Mouse (Mus musculus) forebrain, embryonic 16.5 days (tissue): ENCODE measurements around the gene Numa1. TPM values are rescaled to one million over a fixed set of nuclear protein-coding genes. Genes with fewer than 3 reads are reported as not detected.
A peak's percentile ranks its signal among the peaks of the same experiment; 100 is the strongest.

ENCODE experiments used
- ATAC-seq: fragments of 200-750 bp; cut with Nextera tagmentation; 2 replicates; pipeline ENCODE4 v1.8.0; 2017; ENCODE audit warnings: mild to moderate bottlenecking, moderate library complexity
- H3K27ac ChIP-seq: fragments of 300-500 bp; sonication (generic); 2 replicates; pipeline ENCODE4 v1.5.1; 2014; ENCODE audit warnings: low read length, control low read depth
- H3K27me3 ChIP-seq: fragments of 300-500 bp; sonication (generic); replicated peaks from 2 replicates; pipeline ENCODE4 v1.6.1; 2014; ENCODE audit warnings: low read length; ENCODE audit not compliant: control insufficient read depth, insufficient read depth
- H3K36me3 ChIP-seq: fragments of 300-500 bp; sonication (generic); 2 replicates; pipeline ENCODE4 v1.6.1; 2014; ENCODE audit not compliant: control insufficient read depth, insufficient read depth
- H3K4me1 ChIP-seq: fragments of 300-500 bp; sonication (generic); replicated peaks from 2 replicates; pipeline ENCODE4 v1.6.1; 2014; ENCODE audit warnings: low read length; ENCODE audit not compliant: control insufficient read depth, insufficient read depth
- H3K4me2 ChIP-seq: fragments of 300-500 bp; sonication (generic); 2 replicates; pipeline ENCODE4 v1.6.1; 2014; ENCODE audit warnings: mild to moderate bottlenecking, low read length, control low read depth
- H3K4me3 ChIP-seq: fragments of 300-500 bp; sonication (generic); replicated peaks from 2 replicates; pipeline ENCODE4 v1.5.1; 2014; ENCODE audit warnings: mild to moderate bottlenecking, low read length, control low read depth
- H3K9ac ChIP-seq: fragments of 300-500 bp; sonication (generic); replicated peaks from 2 replicates; pipeline ENCODE4 v1.6.1; 2014; ENCODE audit warnings: low read depth, low read length, control low read depth
- H3K9me3 ChIP-seq: fragments of 300-500 bp; sonication (generic); 2 replicates; pipeline ENCODE4 v1.6.1; 2016; ENCODE audit warnings: low read length; ENCODE audit not compliant: control insufficient read depth
- WGBS: fragments of 180-500 bp; shearing (Covaris S2); extraction: QIAGEN DNeasy Blood & Tissue Kit; methylation state at CpG from one replicate; pipeline ENCODE4 v1.1.7; 2014; 5-methylcytosine and 5-hydroxymethylcytosine counted together
- polyA plus RNA-seq: library from polyadenylated mRNA; unstranded; fragments of >200 nt; fragmentation: Nextera tagmentation; extraction: Ambion mirVana; gene quantifications from 2 replicates; pipeline ENCODE4 v1.2.1, GENCODE M21; 2015

The Numa1 gene
- polyA plus RNA-seq = 64.8 and 68.6 TPM in 2 replicates

- Histone ChIP-seq H3K4me1 (peaks cover 22% of the 10 kb centered on the region), H3K4me3 (peak within 1 kb of the TSS; percentile 95), H3K4me2 (peak within 1 kb of the TSS; percentile 62), H3K36me3 (no peaks in the 10 kb centered on the region), H3K9me3 (no peaks in the 10 kb centered on the region), H3K27me3 (no peaks in the 10 kb centered on the region), H3K9ac (peak within 1 kb of the TSS; percentile 84), H3K27ac (peak within 1 kb of the TSS; percentile 56)
- WGBS = under 1% methylated on average over 40 of the region's 40 CpGs
- peak; percentile 99 for ATAC-seq
Observed at GRCm38 (mm10) chr7:101933751-101934240, at the start of gene Numa1, which contains the start of gene Lrrc51. Numa1 (plus strand) TSS chr7:101934111. Lrrc51 (minus strand) TSS chr7:101933895.

GRCm38 (mm10) chr7:101884160-101884559 lies 49.8 kb upstream of the Numa1 start:
- no peaks in the 10 kb centered on the region for H3K9me3 ChIP-seq
- H3K4me2 ChIP-seq = no peak overlapping the region
- ATAC-seq = no peak
- H3K27me3 ChIP-seq = no peaks in the 10 kb centered on the region
- H3K4me3 ChIP-seq = no peak overlapping the region
- no peak overlapping the region for H3K27ac ChIP-seq
- 91% methylated on average over 4 of the region's 4 CpGs for WGBS
- H3K36me3 ChIP-seq = no peaks in the 10 kb centered on the region
- no peaks in the 10 kb centered on the region for H3K4me1 ChIP-seq
- H3K9ac ChIP-seq = no peak overlapping the region

DNA sequence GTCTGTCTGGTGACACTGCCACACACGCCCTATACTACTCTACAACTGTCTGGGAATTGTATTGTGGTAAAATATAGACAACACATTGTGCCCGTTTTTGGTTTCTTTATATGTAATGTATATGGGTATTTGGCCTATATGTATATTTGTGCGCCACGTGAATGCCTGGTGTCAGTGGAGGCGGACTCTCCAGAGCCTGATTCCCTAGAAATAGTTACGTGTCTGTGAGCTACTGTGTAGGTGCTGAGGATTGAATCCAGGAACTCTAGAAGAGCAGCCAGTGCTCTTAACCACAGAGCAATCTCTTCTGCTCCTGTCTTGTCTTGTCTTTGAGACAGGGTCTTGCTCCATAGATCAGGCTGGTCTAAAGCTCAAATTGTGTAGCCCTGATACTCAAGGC lies 47.6 kb upstream of the Numa1 start:
- H3K36me3 ChIP-seq = no peaks in the 10 kb centered on the region
- H3K4me1 ChIP-seq = no peaks in the 10 kb centered on the region
- no peaks in the 10 kb centered on the region for H3K9me3 ChIP-seq
- 82% methylated on average over 6 of the region's 6 CpGs for WGBS
- no peak for ATAC-seq
- H3K27me3 ChIP-seq = no peaks in the 10 kb centered on the region; the same call in 1 of the 2 replicates
- H3K27ac ChIP-seq = no peak overlapping the region
- H3K4me2 ChIP-seq = no peak overlapping the region
- no peak overlapping the region for H3K9ac ChIP-seq
- no peak overlapping the region for H3K4me3 ChIP-seq

- no peak for ATAC-seq
- Histone ChIP-seq H3K4me3 (no peak overlapping the region), H3K27me3 (no peaks in the 10 kb centered on the region; the same call in 1 of the 2 replicates), H3K27ac (no peak overlapping the region), H3K9me3 (no peaks in the 10 kb centered on the region), H3K4me1 (no peaks in the 10 kb centered on the region), H3K4me2 (no peak overlapping the region), H3K9ac (no peak overlapping the region), H3K36me3 (no peaks in the 10 kb centered on the region)
- WGBS = 83% methylated on average over 4 of the region's 4 CpGs
Observed at GRCm38 (mm10) chr7:101888460-101888859, 45.5 kb upstream of the Numa1 start.

GRCm38 (mm10) chr7:101895695-101896094 lies 38.2 kb upstream of the Numa1 start:
- Histone ChIP-seq H3K9me3 (no peaks in the 10 kb centered on the region), H3K4me1 (peaks cover 10% of the 10 kb centered on the region), H3K4me2 (peak overlapping the region; percentile 39), H3K36me3 (0 out of 2 replicates have a peak, but pooled peaks cover 2% of the 10 kb centered on the region), H3K4me3 (peak overlapping the region; percentile 60), H3K27me3 (no peaks in the 10 kb centered on the region), H3K27ac (peak overlapping the region; percentile 95), H3K9ac (peak overlapping the region; percentile 56)
- 36% methylated on average over 9 of the region's 9 CpGs for WGBS
- no peak for ATAC-seq

- ATAC-seq = peak; percentile 98
- Histone ChIP-seq H3K4me2 (peak overlapping the region; percentile 66), H3K27me3 (no peaks in the 10 kb centered on the region), H3K27ac (peak overlapping the region; percentile 95), H3K9me3 (no peaks in the 10 kb centered on the region), H3K4me1 (peaks cover 10% of the 10 kb centered on the region), H3K9ac (peak overlapping the region; percentile 61), H3K36me3 (0 out of 2 replicates have a peak, but pooled peaks cover 2% of the 10 kb centered on the region), H3K4me3 (peak overlapping the region; percentile 60)
- under 1% methylated on average over 57 of the region's 57 CpGs for WGBS
Observed at GRCm38 (mm10) chr7:101896104-101897066, 37.5 kb upstream of the Numa1 start.

GRCm38 (mm10) chr7:101900331-101901097 lies 33.4 kb upstream of the Numa1 start:
- Histone ChIP-seq H3K4me2 (no peak overlapping the region), H3K27ac (no peak overlapping the region), H3K9me3 (no peaks in the 10 kb centered on the region), H3K4me3 (no peak overlapping the region), H3K27me3 (no peaks in the 10 kb centered on the region), H3K4me1 (peaks cover 12% of the 10 kb centered on the region), H3K9ac (no peak overlapping the region), H3K36me3 (0 out of 2 replicates have a peak, but pooled peaks cover 2% of the 10 kb centered on the region)
- 91% methylated on average over 16 of the region's 16 CpGs for WGBS
- no peak for ATAC-seq

DNA sequence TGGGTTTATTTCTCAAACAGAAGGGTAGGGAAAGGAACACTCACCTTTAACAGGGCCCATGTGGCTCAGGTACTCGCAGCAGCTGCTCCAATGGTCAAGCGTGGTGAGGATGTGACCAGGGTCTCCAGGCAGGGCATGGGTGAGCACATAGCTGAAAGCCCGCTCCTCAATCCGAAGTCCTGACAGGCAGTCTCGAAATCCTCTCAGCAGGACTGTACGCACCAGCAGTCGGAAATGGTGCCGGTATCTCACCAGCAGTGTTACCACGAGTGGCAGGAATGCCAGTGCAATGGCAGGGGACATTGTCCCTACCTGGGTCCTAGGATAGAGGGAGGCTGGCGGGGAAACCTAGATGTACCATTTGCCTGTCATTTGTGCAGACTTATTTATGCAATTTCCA lies 31.9 kb upstream of the Numa1 start:
- H3K9ac ChIP-seq = no peak overlapping the region
- no peak overlapping the region for H3K4me2 ChIP-seq
- no peak overlapping the region for H3K4me3 ChIP-seq
- no peak overlapping the region for H3K27ac ChIP-seq
- ATAC-seq = no peak
- H3K4me1 ChIP-seq = peaks cover 17% of the 10 kb centered on the region
- H3K9me3 ChIP-seq = no peaks in the 10 kb centered on the region
- 0 out of 2 replicates have a peak, but pooled peaks cover 2% of the 10 kb centered on the region for H3K36me3 ChIP-seq
- H3K27me3 ChIP-seq = no peaks in the 10 kb centered on the region
- WGBS = 90% methylated on average over 10 of the region's 10 CpGs

- H3K4me3 ChIP-seq = no peak overlapping the region
- H3K9me3 ChIP-seq = no peaks in the 10 kb centered on the region
- no peak overlapping the region for H3K4me2 ChIP-seq
- no peak overlapping the region for H3K27ac ChIP-seq
- H3K27me3 ChIP-seq = no peaks in the 10 kb centered on the region
- H3K36me3 ChIP-seq = 0 out of 2 replicates have a peak, but pooled peaks cover 2% of the 10 kb centered on the region
- peaks cover 18% of the 10 kb centered on the region for H3K4me1 ChIP-seq
- ATAC-seq = no peak
- no peak overlapping the region for H3K9ac ChIP-seq
Observed at GRCm38 (mm10) chr7:101902846-101903245, 31.1 kb upstream of the Numa1 start.
